Mouse (Mus musculus) layer of hippocampus, adult 2 months (tissue): ENCODE measurements around the gene Ank3. TPM values are rescaled to one million over a fixed set of nuclear protein-coding genes. Genes with fewer than 3 reads are reported as not detected.

Experiments
- DNase-seq, 2 experiments: peaks; one replicate each; pipeline ENCODE4 v3.0.0; 2022; ENCODE audit warnings: low spot score in 2 of 2
- H3K27ac ChIP-seq: fragments of 200-600 bp; 2 replicates; pipeline ENCODE4 v1.8.1; 2022
- H3K4me3 ChIP-seq: fragments of 200-600 bp; 2 replicates; pipeline ENCODE4 v1.8.1; 2022; ENCODE audit warnings: mild to moderate bottlenecking
- CTCF ChIP-seq: fragments of 200-600 bp; conservative IDR thresholded peaks from 2 replicates; pipeline ENCODE4 v1.8.1; 2022; ENCODE audit warnings: antibody characterized with exemption, mild to moderate bottlenecking, moderate library complexity
- total RNA-seq, 2 experiments: library from RNA; stranded (reverse); gene quantifications; 2 replicates each; pipeline ENCODE4 v1.2.3; 2021

Gene Ank3
- total RNA-seq, 2 experiments from 2014 or later: 474 to 477 TPM

DNA sequence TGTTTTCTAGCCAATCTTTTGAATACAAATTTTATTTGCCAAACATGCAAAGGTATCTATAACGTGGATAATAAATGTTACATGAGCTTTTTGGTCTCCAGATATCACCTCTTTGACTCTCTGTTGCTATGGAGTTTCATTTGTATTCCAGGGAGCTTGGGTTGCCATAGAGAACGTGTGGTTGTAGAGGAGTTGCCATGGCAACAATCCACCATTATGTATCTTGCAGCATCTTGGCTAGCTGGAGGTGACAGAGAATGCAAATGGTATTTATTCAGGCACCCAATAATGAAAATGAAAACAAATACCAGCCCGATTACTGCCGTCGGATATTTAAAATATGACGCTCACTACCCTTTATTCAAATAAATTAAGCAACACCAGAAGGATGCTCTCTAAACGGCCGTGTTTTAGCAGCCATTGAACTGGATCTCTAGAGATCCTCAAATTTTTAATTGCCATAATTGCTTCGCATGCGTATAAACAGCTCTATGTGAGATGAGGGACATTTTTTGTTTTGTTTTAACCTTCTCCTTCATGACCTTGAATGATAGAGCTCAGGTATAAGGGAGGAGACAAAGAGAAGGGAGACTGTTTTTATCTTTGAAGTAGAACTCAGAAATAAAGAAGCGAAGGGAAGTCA lies 67.1 kb downstream of the Ank3 start:
- peak overlapping the region; percentile 93 for H3K27ac ChIP-seq
- H3K4me3 ChIP-seq: peak overlapping the region; percentile 38
- no peak for TF ChIP-seq CTCF
- DNase-seq: peak; percentile 60 to 86

GRCm38 (mm10) chr10:69466201-69466585 lies 67.6 kb downstream of the Ank3 start:
- TF ChIP-seq CTCF: no peak
- Histone ChIP-seq H3K4me3 (no peak overlapping the region), H3K27ac (peak overlapping the region; percentile 93)
- DNase-seq: no peak

DNA sequence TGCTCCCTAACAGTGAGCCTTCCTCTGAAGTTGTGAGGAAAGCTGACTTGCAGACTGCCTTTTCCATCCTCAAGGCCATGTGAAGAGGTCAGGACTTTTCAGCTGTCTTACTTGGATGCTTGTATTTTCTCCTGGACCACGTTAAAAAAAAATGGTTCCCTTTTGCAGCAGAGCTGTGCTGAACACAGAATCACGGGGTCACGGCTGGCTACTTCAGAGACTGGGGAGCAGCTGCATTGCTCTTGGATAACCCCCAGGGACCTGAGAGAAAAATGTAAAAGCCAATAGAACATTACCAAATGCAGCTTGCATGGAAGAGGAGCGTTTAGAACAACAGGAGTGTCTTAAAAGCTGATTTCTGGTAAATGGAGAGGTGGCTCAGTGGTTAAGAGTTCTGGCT lies 68.0 kb downstream of the Ank3 start:
- no peak for DNase-seq
- H3K27ac ChIP-seq: peak overlapping the region; percentile 93
- no peak overlapping the region for H3K4me3 ChIP-seq
- TF ChIP-seq CTCF: no peak

- peak overlapping the region; percentile 93; the same call in 1 of the 2 replicates for H3K27ac ChIP-seq
- no peak overlapping the region for H3K4me3 ChIP-seq
- TF ChIP-seq CTCF: no peak
- no peak for DNase-seq
Measured at GRCm38 (mm10) chr10:69467182-69467581, 68.6 kb downstream of the Ank3 start.

DNA sequence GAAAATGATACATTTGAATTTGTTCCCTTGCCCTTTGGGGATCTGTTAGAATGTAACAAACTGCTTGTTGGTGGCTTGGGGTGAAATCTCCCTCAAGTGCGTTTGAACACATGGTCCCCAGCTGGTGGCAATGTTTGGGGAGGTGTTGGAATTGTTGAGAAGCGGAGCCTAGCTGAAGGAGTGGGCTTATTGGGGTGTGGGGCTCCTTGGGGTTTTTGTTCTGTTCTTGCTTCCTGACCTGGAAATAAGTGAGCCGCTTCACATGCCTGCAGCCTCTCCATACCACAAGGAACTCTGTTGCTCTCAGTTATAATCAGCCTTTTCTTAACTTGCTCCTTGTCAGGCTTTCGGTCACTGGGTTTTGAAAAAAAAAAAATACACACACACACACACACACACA lies 73.3 kb downstream of the Ank3 start:
- TF ChIP-seq CTCF: no peak
- DNase-seq: no peak
- H3K4me3 ChIP-seq: no peak overlapping the region
- no peak overlapping the region for H3K27ac ChIP-seq

DNA sequence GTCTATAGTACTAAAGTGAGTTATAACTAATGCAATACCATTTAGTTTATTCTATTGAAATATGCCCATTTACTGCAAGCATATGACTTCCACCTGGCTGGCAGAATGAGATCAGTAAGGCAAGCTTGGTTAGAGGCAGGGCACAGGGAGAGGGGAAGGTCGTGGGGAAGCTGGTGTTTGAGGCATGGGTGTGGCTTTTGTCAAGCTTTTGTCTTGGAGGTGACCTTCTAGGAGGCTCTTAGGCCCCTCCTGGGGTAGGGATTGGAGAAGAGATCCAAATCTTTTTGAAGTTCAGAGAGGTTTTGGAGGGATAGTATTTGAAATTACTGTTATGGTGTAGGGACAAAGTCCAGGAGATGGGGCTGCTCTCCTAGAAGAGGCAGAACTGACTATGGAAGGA lies 78.3 kb downstream of the Ank3 start:
- DNase-seq: no peak
- Histone ChIP-seq H3K4me3 (no peak overlapping the region), H3K27ac (no peak overlapping the region)
- TF ChIP-seq CTCF: no peak

DNA sequence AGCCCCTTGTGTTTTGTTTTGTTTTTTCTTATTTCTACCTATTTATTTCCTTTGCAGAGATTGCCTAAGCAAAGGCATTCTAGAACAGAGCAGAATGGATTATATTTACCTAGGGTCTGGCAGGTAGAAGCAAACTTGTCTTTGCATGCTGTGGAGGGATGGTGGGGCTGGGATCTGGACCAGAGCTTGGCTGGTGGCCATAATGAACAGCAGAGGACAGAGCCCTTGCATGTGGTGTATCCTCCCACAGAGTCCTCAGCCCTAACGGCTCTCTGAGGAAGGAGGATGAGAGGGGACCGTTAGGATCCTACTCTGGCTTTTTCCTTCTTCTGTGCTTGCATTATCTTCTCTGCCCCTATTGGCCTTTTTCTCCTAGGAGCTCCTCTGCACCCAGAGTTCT lies 79.1 kb downstream of the Ank3 start:
- TF ChIP-seq CTCF: no peak
- H3K4me3 ChIP-seq: no peak overlapping the region
- no peak for DNase-seq
- no peak overlapping the region for H3K27ac ChIP-seq

GRCm38 (mm10) chr10:69478831-69479230 lies 80.3 kb downstream of the Ank3 start:
- H3K4me3 ChIP-seq: no peak overlapping the region
- peak overlapping the region; percentile 23; the same call in 1 of the 2 replicates for H3K27ac ChIP-seq
- no peak for TF ChIP-seq CTCF
- no peak for DNase-seq

DNA sequence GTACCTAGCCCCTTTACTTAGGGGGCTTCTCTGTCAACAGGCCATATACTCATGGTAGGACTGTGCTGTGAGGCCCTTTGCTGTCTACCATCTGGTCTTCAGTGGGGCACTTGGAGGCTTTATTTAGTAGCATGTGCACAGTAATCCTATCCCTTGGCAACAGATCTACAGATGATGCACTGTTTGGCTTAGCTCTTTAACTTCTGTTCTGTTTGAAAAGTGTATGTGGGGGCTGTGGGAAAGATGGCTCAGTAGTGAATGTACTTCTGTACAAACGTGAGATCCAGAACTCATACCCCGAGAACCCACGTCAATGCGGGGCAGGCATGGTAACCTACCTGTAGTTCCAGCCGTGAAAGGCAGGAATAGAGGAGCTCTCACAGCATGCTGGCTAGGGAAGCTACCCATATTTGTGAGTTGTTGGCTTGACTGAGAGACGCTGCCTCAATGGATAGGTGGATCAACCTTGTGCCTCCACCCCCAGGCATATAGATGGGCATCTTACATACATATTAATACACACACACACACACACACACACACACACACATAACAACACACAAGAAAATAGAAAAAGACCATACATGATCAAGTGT lies 86.7 kb downstream of the Ank3 start:
- DNase-seq: peak; percentile 64 to 74
- Histone ChIP-seq H3K4me3 (no peak overlapping the region), H3K27ac (peak overlapping the region; percentile 69)
- TF ChIP-seq CTCF: no peak

DNA sequence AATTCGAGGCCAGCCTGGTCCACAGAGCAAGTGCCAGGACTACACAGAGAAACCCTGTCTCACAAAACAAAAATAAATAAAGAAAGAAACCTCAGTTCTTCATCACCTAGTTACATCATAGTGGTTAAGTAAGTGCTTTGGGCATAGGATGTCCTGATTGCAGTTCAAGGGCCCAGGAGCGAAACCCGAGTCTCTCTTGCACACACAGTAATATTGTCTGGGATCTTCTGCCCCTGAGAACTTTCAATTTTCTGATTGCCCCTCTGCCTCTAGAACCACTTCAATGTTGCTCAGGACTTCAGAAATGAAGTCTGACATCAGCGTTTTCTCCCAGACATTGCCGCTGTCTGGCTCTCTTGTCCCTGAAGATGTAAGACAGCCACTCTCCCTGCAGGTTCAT lies 91.6 kb downstream of the Ank3 start:
- DNase-seq: no peak
- no peak for TF ChIP-seq CTCF
- Histone ChIP-seq H3K4me3 (no peak overlapping the region), H3K27ac (no peak overlapping the region)

- no peak for TF ChIP-seq CTCF
- Histone ChIP-seq H3K4me3 (no peak overlapping the region), H3K27ac (no peak overlapping the region)
- no peak for DNase-seq
Measured at GRCm38 (mm10) chr10:69491975-69492374, 93.4 kb downstream of the Ank3 start.

GRCm38 (mm10) chr10:69497382-69497781 lies 98.8 kb downstream of the Ank3 start:
- DNase-seq: peak; percentile 23 to 32
- H3K27ac ChIP-seq: peak overlapping the region; percentile 46
- TF ChIP-seq CTCF: no peak
- no peak overlapping the region for H3K4me3 ChIP-seq

- DNase-seq: peak; percentile 33 to 79
- no peak overlapping the region; the same call in 1 of the 2 replicates for H3K4me3 ChIP-seq
- no peak for TF ChIP-seq CTCF
- H3K27ac ChIP-seq: peak overlapping the region; percentile 81
Measured at GRCm38 (mm10) chr10:69500171-69500860, 101.7 kb downstream of the Ank3 start.
